ENCODE assay signal across 23 mouse cellular contexts in the genomic region with DNA sequence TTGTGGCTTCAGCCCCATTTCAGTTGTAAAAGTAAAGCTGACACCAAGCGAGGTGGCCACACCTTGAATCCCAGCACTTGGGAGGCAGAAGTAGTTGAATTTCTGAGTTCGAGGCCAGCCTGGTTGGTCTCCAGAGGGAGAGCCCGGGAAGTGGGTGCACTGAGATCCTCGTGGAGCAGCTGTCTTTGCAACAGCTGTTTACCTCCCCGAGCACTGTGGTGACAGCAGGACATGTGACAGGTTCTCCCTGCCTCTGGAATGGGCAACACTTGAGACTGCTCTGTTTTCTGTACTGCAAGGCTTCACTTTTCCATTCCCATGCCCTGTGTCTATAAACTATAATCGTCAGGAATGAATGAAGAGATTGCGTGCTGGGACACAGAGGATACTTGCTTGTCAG. TPM values are rescaled to one million over a fixed set of nuclear protein-coding genes. Genes with fewer than 3 reads are reported as not detected.
DNase-seq lines count a peak whose midpoint lies in the region; ATAC-seq and TF ChIP-seq lines count a peak whose summit lies in the region.
"Had no signal": no experiment of that assay in that cellular context is flagged by ENCODE, and none has a peak within 500 bp of the region (broad histone marks: within the 10 kb centered on the region; RNA-seq: fewer than 3 reads in every experiment).

No protein-coding gene starts in this region.

- TF ChIP-seq POLR2A in myocyte (IDR thresholded peaks at IDR 0.05; ENCODE audit: insufficient read length, low read depth): no peak

- H3K27ac ChIP-seq in heart, embryonic 13.5 days (replicated peaks): 0 out of 2 replicates have a peak overlapping the region, but pooled peaks have one; percentile 17
- no peak overlapping the region for H3K27ac ChIP-seq in midbrain, embryonic 11.5 days (ENCODE audit: low read depth, low read length)
- no peak overlapping the region for H3K27ac ChIP-seq in midbrain, postnatal 0 days (ENCODE audit: low read depth, low read length)
- H3K27ac ChIP-seq: embryonic facial prominence, embryonic 10.5 days; embryonic facial prominence, embryonic 12.5 days; forebrain, embryonic 13.5 days; forebrain, embryonic 15.5 days had no signal

- peaks cover 8% of the 10 kb centered on the region for H3K79me2 ChIP-seq in myocyte (ENCODE audit: control insufficient read depth, insufficient read depth)

- WGBS in heart, embryonic 13.5 days: 77% methylated on average over 7 of the region's 7 CpGs
- WGBS in midbrain, embryonic 11.5 days: 96% methylated on average over 7 of the region's 7 CpGs
- WGBS in midbrain, postnatal 0 days: 93% methylated on average over 7 of the region's 7 CpGs

- no peak overlapping the region for H3K4me2 ChIP-seq in heart, embryonic 13.5 days
- H3K4me2 ChIP-seq in midbrain, embryonic 11.5 days: no peak overlapping the region
- no peak overlapping the region for H3K4me2 ChIP-seq in midbrain, postnatal 0 days (ENCODE audit: low read depth, low read length, poor library complexity, severe bottlenecking)
- H3K4me2 ChIP-seq in myocyte (ENCODE audit: low read depth): no peak overlapping the region
- H3K4me2 ChIP-seq: embryonic facial prominence, embryonic 12.5 days; forebrain, embryonic 13.5 days; forebrain, embryonic 15.5 days had no signal

- H3K4me3 ChIP-seq in heart, embryonic 13.5 days: no peak overlapping the region
- no peak overlapping the region for H3K4me3 ChIP-seq in midbrain, embryonic 11.5 days (ENCODE audit: low read depth, low read length)
- no peak overlapping the region for H3K4me3 ChIP-seq in midbrain, postnatal 0 days (ENCODE audit: low read depth, low read length)
- no peak overlapping the region for H3K4me3 ChIP-seq in myocyte
- H3K4me3 ChIP-seq: embryonic facial prominence, embryonic 10.5 days; embryonic facial prominence, embryonic 12.5 days; forebrain, embryonic 13.5 days; forebrain, embryonic 15.5 days had no signal

- no peaks in the 10 kb centered on the region for H3K27me3 ChIP-seq in heart, embryonic 13.5 days (replicated peaks)
- no peaks in the 10 kb centered on the region for H3K27me3 ChIP-seq in midbrain, embryonic 11.5 days (ENCODE audit: control insufficient read depth, insufficient read depth, low read length)
- no peaks in the 10 kb centered on the region for H3K27me3 ChIP-seq in midbrain, postnatal 0 days (ENCODE audit: insufficient read depth, low read length)
- no peaks in the 10 kb centered on the region for H3K27me3 ChIP-seq in myocyte (ENCODE audit: control insufficient read depth, insufficient read depth, insufficient read length)
- H3K27me3 ChIP-seq: CH12.LX; embryonic facial prominence, embryonic 12.5 days; forebrain, embryonic 13.5 days; forebrain, embryonic 15.5 days; Patski had no signal

- no peak for DNase-seq in heart, adult 9 months (ENCODE audit: low spot score in 2 of 2)
- DNase-seq in midbrain, embryonic 11.5 days (ENCODE audit: low spot score, missing footprints): peak; percentile 23
- DNase-seq in midbrain, postnatal 0 days (ENCODE audit: low spot score): no peak
- DNase-seq: adrenal gland, adult 8-10 months; adrenal gland, postnatal 14 days; B cell, adult 2 months; cerebellum, adult 11-12 months; cerebellum, adult 2 months; cerebellum, adult 9-10 months; cerebellum, postnatal 10 days; cerebellum, postnatal 25 days had no signal

- no peak overlapping the region for H3ac ChIP-seq in myocyte (ENCODE audit: control insufficient read depth, insufficient read length)

- peaks cover 5% of the 10 kb centered on the region; the same call in 1 of the 2 replicates for H3K4me1 ChIP-seq in heart, embryonic 13.5 days
- H3K4me1 ChIP-seq in midbrain, embryonic 11.5 days (ENCODE audit: control insufficient read depth, insufficient read depth, low read length): no peaks in the 10 kb centered on the region
- no peaks in the 10 kb centered on the region for H3K4me1 ChIP-seq in midbrain, postnatal 0 days (ENCODE audit: insufficient read depth, low read length)
- H3K4me1 ChIP-seq: embryonic facial prominence, embryonic 10.5 days; embryonic facial prominence, embryonic 12.5 days; forebrain, embryonic 13.5 days; forebrain, embryonic 15.5 days had no signal

- no peak for ATAC-seq in heart, embryonic 13.5 days (ENCODE audit: extremely low read depth, insufficient number of reproducible peaks, low FRiP score, low TSS enrichment)
- ATAC-seq in midbrain, embryonic 11.5 days (ENCODE audit: low FRiP score): no peak
- no peak for ATAC-seq in midbrain, postnatal 0 days (ENCODE audit: low FRiP score)
- ATAC-seq: activated CD4-positive, CD25-positive, alpha-beta regulatory T cell, adult 4 months; CD4-positive, CD25-positive, alpha-beta regulatory T cell, adult 4 months; forebrain, embryonic 13.5 days; forebrain, embryonic 15.5 days; Patski had no signal

- peaks cover 96% of the 10 kb centered on the region for H3K36me3 ChIP-seq in heart, embryonic 13.5 days
- peaks cover 33% of the 10 kb centered on the region for H3K36me3 ChIP-seq in midbrain, embryonic 11.5 days (ENCODE audit: control insufficient read depth, insufficient read depth, low read length)
- H3K36me3 ChIP-seq in midbrain, postnatal 0 days (ENCODE audit: insufficient read depth, low read length): peaks cover 60% of the 10 kb centered on the region
- peaks cover 62% of the 10 kb centered on the region for H3K36me3 ChIP-seq in myocyte (ENCODE audit: control insufficient read depth, insufficient read depth)

- no peaks in the 10 kb centered on the region for H3K9me3 ChIP-seq in heart, embryonic 13.5 days
- H3K9me3 ChIP-seq in midbrain, embryonic 11.5 days (ENCODE audit: control insufficient read depth, low read length): no peaks in the 10 kb centered on the region
- no peaks in the 10 kb centered on the region for H3K9me3 ChIP-seq in midbrain, postnatal 0 days (ENCODE audit: low read length)
- H3K9me3 ChIP-seq: embryonic facial prominence, embryonic 10.5 days; embryonic facial prominence, embryonic 12.5 days; forebrain, embryonic 13.5 days; forebrain, embryonic 15.5 days; G1E had no signal

- no peak for TF ChIP-seq CTCF in midbrain, postnatal 0 days (IDR thresholded peaks at IDR 0.05)

- no peak overlapping the region for H3K9ac ChIP-seq in heart, embryonic 13.5 days
- H3K9ac ChIP-seq in midbrain, embryonic 11.5 days (ENCODE audit: low read length): no peak overlapping the region
- H3K9ac ChIP-seq in midbrain, postnatal 0 days (replicated peaks; ENCODE audit: low read length, poor library complexity, severe bottlenecking): no peak overlapping the region
- H3K9ac ChIP-seq: embryonic facial prominence, embryonic 12.5 days; forebrain, embryonic 13.5 days; forebrain, embryonic 15.5 days had no signal

TF ChIP-seq in myocyte, 11 proteins besides CTCF, POLR2A, EP300 and RAD21:
- no peak for TF ChIP-seq USF1 (IDR thresholded peaks at IDR 0.05; ENCODE audit: low read depth)
- no peak for TF ChIP-seq MAX (IDR thresholded peaks at IDR 0.05; ENCODE audit: low read depth)
- no peak for TF ChIP-seq TCF3 (IDR thresholded peaks at IDR 0.05; ENCODE audit: insufficient read length, low read depth)
- TF ChIP-seq MYOD1 (IDR thresholded peaks at IDR 0.05; ENCODE audit: control insufficient read depth in 1 of 3, insufficient read length in 2 of 3, low read depth in 2 of 3): peak in 2 of 3 experiments; percentile 61 to 72
- no peak for TF ChIP-seq SRF (IDR thresholded peaks at IDR 0.05; ENCODE audit: control insufficient read depth, insufficient read length, low read depth)
- TF ChIP-seq CEBPB (IDR thresholded peaks at IDR 0.05; ENCODE audit: insufficient read depth, poor library complexity, severe bottlenecking): no peak
- TF ChIP-seq TCF12 (IDR thresholded peaks at IDR 0.05; ENCODE audit: insufficient read depth, poor library complexity, severe bottlenecking): no peak
- peak in 1 of 3 experiments; percentile 88 for TF ChIP-seq MYOG (IDR thresholded peaks at IDR 0.05; ENCODE audit: control insufficient read depth in 1 of 3, insufficient read depth in 1 of 3, insufficient read length in 2 of 3, low read depth in 2 of 3)
- no peak for TF ChIP-seq POLR2AphosphoS2 (IDR thresholded peaks at IDR 0.05; ENCODE audit: insufficient read length, low read depth)

RNA-seq across cellular contexts. Expression of gene Nploc4, which starts 19.7 kb away (rescaled TPM):
- 28.2 and 28.3 TPM in 2 replicates for polyA plus RNA-seq in heart, embryonic 13.5 days (2015; fragmentation: Nextera tagmentation; extraction: Ambion mirVana)
- polyA plus RNA-seq in midbrain, embryonic 11.5 days (2014; fragmentation: Nextera tagmentation; extraction: Ambion mirVana): 41.0 and 44.7 TPM in 2 replicates
- 64.4 and 66.0 TPM in 2 replicates for total RNA-seq in midbrain, postnatal 0 days (2014; rRNA removed)
- 26.0 and 27.1 TPM in 2 replicates for polyA plus RNA-seq in midbrain, postnatal 0 days (2015; fragmentation: Nextera tagmentation; extraction: Ambion mirVana)
- polyA plus RNA-seq in myocyte (2012; fragmentation: generic; extraction: Trizol): 61.8 TPM

RNA-seq across cellular contexts. Expression of gene Tspan10, which starts 24.6 kb away (rescaled TPM):
- polyA plus RNA-seq in heart, embryonic 13.5 days (2015; fragmentation: Nextera tagmentation; extraction: Ambion mirVana): not detected in 2 replicates
- polyA plus RNA-seq in midbrain, embryonic 11.5 days (2014; fragmentation: Nextera tagmentation; extraction: Ambion mirVana): not detected in 2 replicates
- total RNA-seq in midbrain, postnatal 0 days (2014; rRNA removed): 0.11 TPM in 1 of 2 replicates, not detected in the other
- not detected in 2 replicates for polyA plus RNA-seq in midbrain, postnatal 0 days (2015; fragmentation: Nextera tagmentation; extraction: Ambion mirVana)
- not detected for polyA plus RNA-seq in myocyte (2012; fragmentation: generic; extraction: Trizol)
- polyA plus RNA-seq: activated CD4-positive, CD25-positive, alpha-beta regulatory T cell, adult 4 months; CD4-positive, CD25-positive, alpha-beta regulatory T cell, adult 4 months; forebrain, embryonic 13.5 days; forebrain, embryonic 15.5 days; G1E; Patski had no signal

RNA-seq across cellular contexts. Expression of gene Pde6g, which starts 35.4 kb away (rescaled TPM):
- polyA plus RNA-seq in heart, embryonic 13.5 days (2015; fragmentation: Nextera tagmentation; extraction: Ambion mirVana): not detected in 2 replicates
- polyA plus RNA-seq in midbrain, embryonic 11.5 days (2014; fragmentation: Nextera tagmentation; extraction: Ambion mirVana): 0.40 and 0.41 TPM in 2 replicates
- not detected in 2 replicates for total RNA-seq in midbrain, postnatal 0 days (2014; rRNA removed)
- 0.37 TPM in 1 of 2 replicates, not detected in the other for polyA plus RNA-seq in midbrain, postnatal 0 days (2015; fragmentation: Nextera tagmentation; extraction: Ambion mirVana)
- 0.18 TPM for polyA plus RNA-seq in myocyte (2012; fragmentation: generic; extraction: Trizol)
- polyA plus RNA-seq: embryonic facial prominence, embryonic 14.5 days had no signal

RNA-seq across cellular contexts. Expression of gene Faap100, which starts 39.3 kb away (rescaled TPM):
- polyA plus RNA-seq in heart, embryonic 13.5 days (2015; fragmentation: Nextera tagmentation; extraction: Ambion mirVana): 29.1 and 33.5 TPM in 2 replicates
- polyA plus RNA-seq in midbrain, embryonic 11.5 days (2014; fragmentation: Nextera tagmentation; extraction: Ambion mirVana): 25.3 and 29.2 TPM in 2 replicates
- total RNA-seq in midbrain, postnatal 0 days (2014; rRNA removed): 165 and 180 TPM in 2 replicates
- polyA plus RNA-seq in midbrain, postnatal 0 days (2015; fragmentation: Nextera tagmentation; extraction: Ambion mirVana): 109 and 114 TPM in 2 replicates
- 12.3 TPM for polyA plus RNA-seq in myocyte (2012; fragmentation: generic; extraction: Trizol)

RNA-seq across cellular contexts. Expression of gene Oxld1, which starts 40.0 kb away (rescaled TPM):
- polyA plus RNA-seq in heart, embryonic 13.5 days (2015; fragmentation: Nextera tagmentation; extraction: Ambion mirVana): 14.2 and 16.6 TPM in 2 replicates
- polyA plus RNA-seq in midbrain, embryonic 11.5 days (2014; fragmentation: Nextera tagmentation; extraction: Ambion mirVana): 10.4 and 11.5 TPM in 2 replicates
- total RNA-seq in midbrain, postnatal 0 days (2014; rRNA removed): 7.9 and 9.7 TPM in 2 replicates
- 11.4 and 11.5 TPM in 2 replicates for polyA plus RNA-seq in midbrain, postnatal 0 days (2015; fragmentation: Nextera tagmentation; extraction: Ambion mirVana)
- 17.4 TPM for polyA plus RNA-seq in myocyte (2012; fragmentation: generic; extraction: Trizol)
